Mouse (Mus musculus) thymus, postnatal 36 days (tissue): ENCODE results near the gene Ly6g6e.

Experiments
- DNase-seq, 2 experiments: peaks; one replicate each; pipeline ENCODE4 v3.0.0; 2022; ENCODE audit warnings: mixed read lengths in 2 of 2

Ly6g6e gene

GRCm38 (mm10) chr17:35050126-35050750, 26.5 kb upstream of the Ly6g6e start:
- peak; percentile 85 to 86 for DNase-seq

- peak; percentile 67 to 82 for DNase-seq
Observed at GRCm38 (mm10) chr17:35051156-35052086, 25.3 kb upstream of the Ly6g6e start.

- DNase-seq, result no peak
Observed at GRCm38 (mm10) chr17:35052271-35052798, 24.4 kb upstream of the Ly6g6e start.

- no peak for DNase-seq
Observed at GRCm38 (mm10) chr17:35055691-35056495, 20.8 kb upstream of the Ly6g6e start.

GRCm38 (mm10) chr17:35057090-35057489, 19.6 kb upstream of the Ly6g6e start:
- DNase-seq, result no peak

GRCm38 (mm10) chr17:35058316-35058715, 18.4 kb upstream of the Ly6g6e start:
- DNase-seq, result peak in 1 of 2 experiments; percentile 32

- DNase-seq, result peak; percentile 90 to 92
Observed at GRCm38 (mm10) chr17:35058911-35059892, 17.5 kb upstream of the Ly6g6e start, which contains the start of gene Ddah2. Ddah2 (plus strand) TSS chr17:35059035.

GRCm38 (mm10) chr17:35060071-35060470, 16.6 kb upstream of the Ly6g6e start:
- peak in 1 of 2 experiments; percentile 52 for DNase-seq

- DNase-seq, result peak in 1 of 2 experiments; percentile 39
Observed at GRCm38 (mm10) chr17:35060737-35061297, 15.9 kb upstream of the Ly6g6e start.

GRCm38 (mm10) chr17:35061299-35061698, 15.4 kb upstream of the Ly6g6e start:
- no peak for DNase-seq

- DNase-seq, result no peak
Observed at GRCm38 (mm10) chr17:35063466-35063865, 13.2 kb upstream of the Ly6g6e start.

- no peak for DNase-seq
Observed at GRCm38 (mm10) chr17:35064378-35064877, 12.3 kb upstream of the Ly6g6e start.

GRCm38 (mm10) chr17:35064951-35065947, 11.5 kb upstream of the Ly6g6e start, which contains the start of gene Ly6g6c:
Ly6g6c (plus strand) TSS chr17:35065388.
- DNase-seq, result peak in 1 of 2 experiments; percentile 48

GRCm38 (mm10) chr17:35066084-35066483, 10.6 kb upstream of the Ly6g6e start, which contains the start of gene Mpig6b:
Mpig6b (minus strand) TSS chr17:35066184.
- DNase-seq, result no peak

GRCm38 (mm10) chr17:35068213-35068914, 8.3 kb upstream of the Ly6g6e start:
- no peak for DNase-seq

GRCm38 (mm10) chr17:35070556-35071229, 6.0 kb upstream of the Ly6g6e start:
- peak; percentile 60 to 79 for DNase-seq

GRCm38 (mm10) chr17:35071454-35071853, 5.2 kb upstream of the Ly6g6e start:
- peak in 1 of 2 experiments; percentile 32 for DNase-seq

GRCm38 (mm10) chr17:35074097-35074496, 2.6 kb upstream of the Ly6g6e start:
- DNase-seq, result peak; percentile 37 to 56
